Mouse (Mus musculus) spleen, adult 2 months (tissue): ENCODE data around the gene Col13a1. TPM values are rescaled to one million over a fixed set of nuclear protein-coding genes. Genes with fewer than 3 reads are reported as not detected.

Experiments used
- DNase-seq, 2 experiments: peaks; one replicate each; pipeline versions ENCODE4 v3.0.0 to v3.0.0-alpha.2; 2012 to 2021; ENCODE audit warnings: low spot score in 2 of 2, low read depth in 1 of 2
- H3K27ac ChIP-seq: fragments of 200-500 bp; 2 replicates; pipeline ENCODE4 v1.5.1; 2012; ENCODE audit warnings: low read length, inconsistent platforms; ENCODE audit not compliant: insufficient read depth
- H3K27me3 ChIP-seq: fragments of 200-500 bp; 2 replicates; pipeline ENCODE4 v1.6.1; 2012; ENCODE audit warnings: mild to moderate bottlenecking, moderate library complexity, low read length, inconsistent platforms; ENCODE audit not compliant: control insufficient read depth, insufficient read depth
- H3K36me3 ChIP-seq: fragments of 200-500 bp; 2 replicates; pipeline ENCODE4 v1.6.1; 2012; ENCODE audit warnings: mild to moderate bottlenecking, low read length, inconsistent platforms; ENCODE audit not compliant: control insufficient read depth, insufficient read depth
- H3K4me1 ChIP-seq: fragments of 200-500 bp; 2 replicates; pipeline ENCODE4 v1.6.1; 2011; ENCODE audit warnings: inconsistent platforms; ENCODE audit not compliant: control insufficient read depth, insufficient read depth, insufficient read length
- H3K4me3 ChIP-seq: fragments of 200-500 bp; 2 replicates; pipeline ENCODE4 v1.5.1; 2011; ENCODE audit warnings: mild to moderate bottlenecking, inconsistent platforms; ENCODE audit not compliant: insufficient read depth, insufficient read length; ENCODE audit errors: extremely low read depth
- CTCF ChIP-seq: fragments of 200-500 bp; IDR thresholded peaks from 2 replicates; pipeline ENCODE4 v1.5.1; 2011; ENCODE audit warnings: mild to moderate bottlenecking, inconsistent platforms; ENCODE audit not compliant: insufficient read depth, insufficient read length, insufficient replicate concordance; ENCODE audit errors: extremely low read depth
- POLR2A ChIP-seq: fragments of 200-500 bp; IDR thresholded peaks from 2 replicates; pipeline ENCODE4 v1.6.1; 2011; ENCODE audit warnings: low read depth, low read length, inconsistent platforms
- WGBS: fragments of 180-500 bp; shearing (Covaris S2); methylation state at CpG from one replicate; pipeline ENCODE4 v1.1.7; 2018; 5-methylcytosine and 5-hydroxymethylcytosine counted together
- polyA plus RNA-seq: library from polyadenylated mRNA; depleted of rRNA; stranded (reverse); fragments of >200 nt; gene quantifications from 2 replicates; pipeline ENCODE4 v1.2.3, GENCODE M21; 2012

The Col13a1 gene
- polyA plus RNA-seq, 1 experiment, result 0.92 TPM

- DNase-seq, result no peak
- Histone ChIP-seq H3K4me1 (no peaks in the 10 kb centered on the region), H3K4me3 (no peak overlapping the region), H3K27ac (no peak overlapping the region), H3K36me3 (no peaks in the 10 kb centered on the region), H3K27me3 (no peaks in the 10 kb centered on the region)
- TF ChIP-seq CTCF (no peak), POLR2A (no peak)
- WGBS, result 89% methylated on average over 10 of the region's 10 CpGs
Observed at GRCm38 (mm10) chr10:61890294-61890693, 88.6 kb downstream of the Col13a1 start.

- no peaks in the 10 kb centered on the region for H3K27me3 ChIP-seq
- no peak for DNase-seq
Observed at GRCm38 (mm10) chr10:61879427-61879826, 99.5 kb downstream of the Col13a1 start.

GRCm38 (mm10) chr10:61877787-61878186 lies 101.1 kb downstream of the Col13a1 start:
- H3K27ac ChIP-seq, result no peak overlapping the region
- H3K4me3 ChIP-seq, result no peak overlapping the region
- peak in 1 of 2 experiments; percentile 26 for DNase-seq
- no peaks in the 10 kb centered on the region for H3K27me3 ChIP-seq
- TF ChIP-seq CTCF, result peak; percentile 61; the same call in 1 of the 2 replicates
- TF ChIP-seq POLR2A, result no peak
- 11% methylated on average over 6 of the region's 6 CpGs for WGBS
- H3K4me1 ChIP-seq, result no peaks in the 10 kb centered on the region
- H3K36me3 ChIP-seq, result no peaks in the 10 kb centered on the region

More at GRCm38 (mm10) chr10:61879427-61879826, 99.5 kb downstream of the Col13a1 start:
- WGBS, result 75% methylated on average over 4 of the region's 4 CpGs
- Histone ChIP-seq H3K36me3 (no peaks in the 10 kb centered on the region), H3K4me1 (no peaks in the 10 kb centered on the region), H3K27ac (no peak overlapping the region), H3K4me3 (no peak overlapping the region)
- TF ChIP-seq POLR2A, result no peak
- TF ChIP-seq CTCF, result no peak

GRCm38 (mm10) chr10:61869796-61870195 lies 109.1 kb downstream of the Col13a1 start:
- TF ChIP-seq CTCF (no peak), POLR2A (no peak)
- no peak overlapping the region for H3K4me3 ChIP-seq
- H3K36me3 ChIP-seq, result no peaks in the 10 kb centered on the region
- H3K4me1 ChIP-seq, result no peaks in the 10 kb centered on the region
- 75% methylated on average over 3 of the region's 3 CpGs for WGBS
- no peak overlapping the region for H3K27ac ChIP-seq
- DNase-seq, result no peak
- no peaks in the 10 kb centered on the region for H3K27me3 ChIP-seq

- TF ChIP-seq CTCF (no peak), POLR2A (no peak)
- H3K27ac ChIP-seq, result no peak overlapping the region
- DNase-seq, result no peak
- no peak overlapping the region for H3K4me3 ChIP-seq
- no peaks in the 10 kb centered on the region for H3K36me3 ChIP-seq
- 78% methylated on average over 11 of the region's 11 CpGs for WGBS
- no peaks in the 10 kb centered on the region for H3K27me3 ChIP-seq
- H3K4me1 ChIP-seq, result no peaks in the 10 kb centered on the region
Observed at GRCm38 (mm10) chr10:61866045-61866580, 112.8 kb downstream of the Col13a1 start.

GRCm38 (mm10) chr10:61859451-61859850 lies 119.5 kb downstream of the Col13a1 start:
- WGBS, result 91% methylated on average over 2 of the region's 2 CpGs
- no peak for DNase-seq
- no peaks in the 10 kb centered on the region for H3K27me3 ChIP-seq
- H3K36me3 ChIP-seq, result no peaks in the 10 kb centered on the region
- no peak overlapping the region for H3K4me3 ChIP-seq
- TF ChIP-seq CTCF, result no peak
- TF ChIP-seq POLR2A, result no peak
- no peaks in the 10 kb centered on the region for H3K4me1 ChIP-seq
- no peak overlapping the region for H3K27ac ChIP-seq

GRCm38 (mm10) chr10:61855139-61855675 lies 123.7 kb downstream of the Col13a1 start:
- Histone ChIP-seq H3K4me1 (no peaks in the 10 kb centered on the region), H3K27me3 (no peaks in the 10 kb centered on the region), H3K4me3 (no peak overlapping the region), H3K27ac (no peak overlapping the region), H3K36me3 (no peaks in the 10 kb centered on the region)
- 26% methylated on average over 8 of the region's 8 CpGs for WGBS
- no peak for DNase-seq
- TF ChIP-seq POLR2A (no peak), CTCF (no peak)

GRCm38 (mm10) chr10:61852824-61853223 lies 126.1 kb downstream of the Col13a1 start:
- Histone ChIP-seq H3K4me3 (no peak overlapping the region), H3K27ac (no peak overlapping the region), H3K4me1 (no peaks in the 10 kb centered on the region), H3K36me3 (no peaks in the 10 kb centered on the region), H3K27me3 (no peaks in the 10 kb centered on the region)
- TF ChIP-seq POLR2A (no peak), CTCF (no peak)
- DNase-seq, result no peak
- 84% methylated on average over 8 of the region's 8 CpGs for WGBS
